Mouse (Mus musculus): ENCODE data around the gene Ikzf5. TPM values are rescaled to one million over a fixed set of nuclear protein-coding genes. Genes with fewer than 3 reads are reported as not detected.
"Not testable (repeated sequence)": the region's sequence is repeated elsewhere in the genome, so short reads cannot be mapped to it uniquely, and the experiment has no call there.

Gene Ikzf5
- total RNA-seq (2015; ENCODE audit: low replicate concordance) (29.3 and 48.6 TPM in 2 replicates), total RNA-seq (2017; ENCODE audit: low replicate concordance) (24.5 and 33.7 TPM in 2 replicates)

DNA sequence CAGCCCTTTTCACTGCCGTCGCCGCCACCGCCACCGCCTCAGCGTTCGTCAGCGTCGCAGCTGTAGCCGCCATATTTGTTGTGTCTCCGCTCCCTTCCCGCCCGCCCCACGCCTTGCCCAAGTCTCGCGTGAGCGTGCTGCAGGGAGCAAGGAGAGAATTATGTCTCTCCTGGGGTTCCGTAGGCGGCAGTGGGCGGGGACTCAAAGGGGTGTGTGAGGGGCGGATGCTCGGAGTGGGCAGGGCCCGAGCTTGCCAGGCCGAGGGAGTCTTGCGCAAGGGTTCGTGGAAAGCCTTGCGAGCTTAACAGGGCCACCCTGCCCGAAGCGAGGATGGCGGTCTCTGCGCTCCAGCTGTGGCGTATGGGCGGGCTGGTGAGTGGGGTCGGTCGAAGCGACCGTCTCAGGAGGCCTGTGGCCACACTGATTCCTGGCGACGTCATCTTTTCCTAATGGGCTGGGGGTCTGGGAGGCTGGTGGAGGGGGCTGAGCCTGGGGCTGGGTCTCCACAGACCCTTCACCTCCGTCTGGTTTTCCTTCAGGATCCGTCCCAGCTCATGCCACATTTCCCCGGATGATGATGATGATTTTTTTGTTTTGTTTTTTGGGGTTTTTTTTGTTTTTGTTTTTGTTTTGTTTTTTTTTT is at the start of gene Ikzf5, which contains the start of gene Acadsb:
TSS of gene Ikzf5 (minus strand) at position 106 of the 643 bp plus-strand sequence.
TSS of gene Acadsb (plus strand) at position 186 of the 643 bp plus-strand sequence.
- peak; percentile 98 for ATAC-seq (replicated peaks; ENCODE audit: low FRiP score, poor library complexity, severe bottlenecking)

DNA sequence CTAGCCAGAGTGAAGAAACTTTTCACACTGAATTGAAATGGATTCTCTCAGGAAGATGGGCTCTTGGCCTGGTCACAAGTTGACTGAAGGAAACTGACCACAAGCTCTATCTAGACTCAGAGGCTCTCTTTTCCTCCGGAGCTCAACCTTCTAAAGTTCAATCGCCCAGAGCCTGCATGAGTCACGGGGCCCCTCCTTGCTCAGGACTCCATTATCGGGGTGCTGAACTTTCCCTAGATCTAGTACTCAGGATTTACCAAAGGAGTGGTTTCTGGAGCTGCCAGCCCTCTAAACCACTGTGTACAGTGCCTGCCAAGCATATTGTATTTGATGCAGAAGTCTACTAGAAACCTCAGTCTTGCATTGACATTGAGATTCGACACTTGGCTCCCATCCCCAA is 46.4 kb upstream of the Ikzf5 start:
- ATAC-seq (replicated peaks; ENCODE audit: low FRiP score, poor library complexity, severe bottlenecking) = no peak

- no peak for ATAC-seq (replicated peaks; ENCODE audit: low FRiP score, poor library complexity, severe bottlenecking)
Measured at GRCm38 (mm10) chr7:131437051-131437450, 26.7 kb upstream of the Ikzf5 start.

- ATAC-seq (replicated peaks; ENCODE audit: low FRiP score, poor library complexity, severe bottlenecking) = no peak
Measured at GRCm38 (mm10) chr7:131434276-131434675, 24.0 kb upstream of the Ikzf5 start.

DNA sequence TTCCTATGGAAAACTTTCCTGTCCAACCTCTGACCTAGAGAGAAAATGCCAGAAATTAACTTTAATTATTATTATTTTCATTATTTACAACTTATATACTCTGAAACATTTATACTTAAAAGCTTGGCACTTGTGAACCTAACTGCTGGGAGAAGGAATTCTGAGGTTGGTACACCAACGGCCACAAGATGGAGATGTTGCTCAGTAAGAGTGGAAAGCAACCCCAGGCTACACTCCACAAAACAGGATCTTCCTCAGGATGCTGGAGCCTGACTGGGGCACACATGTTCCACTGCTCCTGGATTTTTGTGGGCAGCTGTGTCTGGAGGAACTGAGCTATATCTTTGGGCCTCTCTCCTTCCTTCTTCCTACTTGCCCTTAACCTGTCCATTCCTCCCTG is 21.9 kb upstream of the Ikzf5 start:
- ATAC-seq (replicated peaks; ENCODE audit: low FRiP score, poor library complexity, severe bottlenecking) = no peak

GRCm38 (mm10) chr7:131427331-131427730 is 17.0 kb upstream of the Ikzf5 start:
- ATAC-seq (replicated peaks; ENCODE audit: low FRiP score, poor library complexity, severe bottlenecking) = no peak

DNA sequence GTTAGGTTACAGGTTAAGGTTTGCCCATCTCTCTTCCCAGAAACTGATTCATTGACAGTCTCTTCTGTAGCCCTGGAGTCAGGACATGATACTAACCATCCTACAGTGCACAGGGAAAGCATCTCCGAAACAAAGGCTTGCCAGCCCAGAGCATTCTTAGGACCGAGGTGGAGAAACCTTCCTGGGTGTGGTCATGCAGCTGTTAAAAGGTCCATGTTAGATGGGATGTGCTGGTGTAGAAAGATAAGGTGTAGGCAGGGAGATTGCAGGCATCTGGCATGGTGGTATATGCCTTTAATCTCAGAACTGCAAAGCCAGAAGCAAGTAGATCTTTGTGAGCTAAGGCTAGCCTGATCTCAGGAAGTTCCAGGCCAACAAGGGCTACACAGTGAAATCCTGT is 14.6 kb upstream of the Ikzf5 start:
- ATAC-seq (replicated peaks; ENCODE audit: low FRiP score, poor library complexity, severe bottlenecking) = peak; percentile 98

GRCm38 (mm10) chr7:131417605-131418004 is 7.3 kb upstream of the Ikzf5 start:
- no peak for ATAC-seq (replicated peaks; ENCODE audit: low FRiP score, poor library complexity, severe bottlenecking)

DNA sequence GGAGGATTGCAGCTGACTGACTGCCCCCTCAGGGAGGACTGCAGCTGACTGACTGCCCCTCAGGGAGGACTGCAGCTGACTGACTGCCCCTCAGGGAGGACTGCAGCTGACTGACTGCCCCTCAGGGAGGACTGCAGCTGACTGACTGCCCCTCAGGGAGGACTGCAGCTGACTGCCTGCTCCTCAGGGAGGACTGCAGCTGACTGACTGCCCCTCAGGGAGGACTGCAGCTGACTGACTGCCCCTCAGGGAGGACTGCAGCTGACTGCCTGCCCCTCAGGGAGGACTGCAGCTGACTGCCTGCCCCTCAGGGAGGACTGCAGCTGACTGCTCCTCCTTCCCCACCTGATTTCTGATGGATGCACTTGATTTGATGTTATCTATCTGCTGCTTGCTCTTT is 6.4 kb upstream of the Ikzf5 start:
- ATAC-seq (replicated peaks; ENCODE audit: low FRiP score, poor library complexity, severe bottlenecking) = not testable (repeated sequence)

DNA sequence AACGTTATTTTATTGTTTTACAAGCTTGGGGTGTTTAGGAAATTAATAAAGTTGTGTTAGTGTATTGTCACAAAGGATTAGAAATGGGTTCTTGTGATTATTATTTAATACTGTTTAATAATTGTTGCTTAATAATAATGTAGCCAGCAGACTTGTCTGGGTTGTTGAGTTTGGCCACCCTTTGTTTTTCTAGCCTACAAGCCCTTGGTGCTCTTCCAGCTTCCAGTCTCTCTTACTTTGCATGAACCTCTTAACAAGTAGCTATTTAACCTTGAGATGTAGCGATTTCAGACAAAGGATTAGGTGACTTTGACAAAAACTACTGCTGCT is 1.6 kb upstream of the Ikzf5 start:
- no peak for ATAC-seq (replicated peaks; ENCODE audit: low FRiP score, poor library complexity, severe bottlenecking)

- ATAC-seq (replicated peaks; ENCODE audit: low FRiP score, poor library complexity, severe bottlenecking) = no peak
Measured at GRCm38 (mm10) chr7:131411221-131411940, 1.1 kb upstream of the Ikzf5 start.

DNA sequence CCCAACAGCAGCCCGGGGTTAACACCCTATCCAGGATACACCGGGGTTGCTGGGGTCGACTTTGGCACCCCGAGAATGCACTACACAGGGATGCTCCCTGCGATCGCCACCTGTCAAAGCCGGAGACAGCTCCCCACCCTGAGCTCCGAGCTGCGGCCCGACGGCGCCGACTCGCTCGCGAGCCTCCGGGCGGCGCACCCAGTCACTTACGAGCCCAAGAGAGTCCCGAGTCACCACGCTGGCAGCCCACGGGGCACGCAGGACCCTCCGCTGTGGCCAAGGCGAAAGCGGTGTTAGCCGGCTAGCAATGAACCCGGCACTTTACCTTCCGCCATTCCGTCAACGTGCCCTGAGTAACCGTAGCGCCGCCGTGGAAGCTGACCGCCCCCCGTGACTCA is 334 bp downstream of the Ikzf5 start:
- peak; percentile 68 for ATAC-seq (replicated peaks; ENCODE audit: low FRiP score, poor library complexity, severe bottlenecking)

- ATAC-seq (replicated peaks; ENCODE audit: low FRiP score, poor library complexity, severe bottlenecking) = peak; percentile 48
Measured at GRCm38 (mm10) chr7:131409321-131409987, 867 bp downstream of the Ikzf5 start.

- ATAC-seq (replicated peaks; ENCODE audit: low FRiP score, poor library complexity, severe bottlenecking) = not testable (repeated sequence)
Measured at GRCm38 (mm10) chr7:131391761-131392160, 18.6 kb downstream of the Ikzf5 start.

DNA sequence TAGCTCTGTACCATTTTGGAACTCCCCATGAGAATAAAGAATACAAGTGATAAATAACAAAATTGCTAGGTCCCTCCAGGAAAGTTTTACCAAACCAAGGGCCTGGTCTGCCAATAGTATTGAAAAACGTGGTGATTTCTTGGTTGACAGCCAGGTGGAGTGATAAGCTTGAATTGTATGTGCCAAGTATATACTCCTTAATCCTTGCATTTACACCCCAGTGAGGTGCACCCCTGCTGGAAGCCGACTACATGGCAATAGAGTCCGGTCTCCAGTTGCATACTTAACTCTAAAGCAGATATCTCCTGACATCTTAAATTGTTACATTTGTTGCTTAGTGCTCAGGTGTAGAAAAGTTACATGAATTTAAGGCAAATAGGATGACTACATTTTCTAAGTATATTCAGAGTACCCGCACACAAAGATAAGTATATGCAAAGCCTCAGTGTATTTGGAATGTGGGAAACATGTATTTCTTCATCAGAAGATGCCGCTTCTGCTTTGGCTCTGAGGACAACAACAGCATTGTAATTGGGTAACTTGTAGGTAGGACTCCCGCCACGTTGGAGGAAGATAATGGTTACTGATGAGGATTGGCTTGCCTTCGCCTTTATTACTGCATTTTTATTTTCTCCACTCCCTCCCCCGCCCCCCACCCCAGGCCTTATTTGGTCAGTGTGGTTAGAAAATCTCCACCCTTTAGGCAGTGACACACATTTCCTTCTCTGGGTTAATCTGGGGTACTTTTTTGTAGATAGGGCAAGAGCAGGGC is 38.3 kb downstream of the Ikzf5 start:
- ATAC-seq (replicated peaks; ENCODE audit: low FRiP score, poor library complexity, severe bottlenecking) = no peak

DNA sequence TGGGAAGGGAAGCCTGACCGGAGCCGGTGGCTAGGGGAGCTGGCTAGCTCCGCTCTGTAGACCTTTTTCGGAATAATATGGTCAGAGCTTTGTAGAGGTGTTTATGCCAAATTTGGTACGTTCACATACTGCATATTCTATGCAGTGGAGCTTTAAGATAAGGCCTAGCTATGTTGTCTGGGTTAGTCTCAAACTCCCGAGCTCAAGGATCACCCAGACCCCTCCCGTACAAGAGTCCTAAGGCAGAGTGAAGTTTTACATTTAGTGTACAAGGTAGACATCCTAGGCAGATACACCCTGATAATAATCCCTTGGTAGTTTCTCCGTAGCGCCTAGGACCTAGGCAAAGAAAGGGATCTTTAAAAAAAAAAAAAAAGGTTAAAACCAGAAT is 38.9 kb downstream of the Ikzf5 start:
- ATAC-seq (replicated peaks; ENCODE audit: low FRiP score, poor library complexity, severe bottlenecking) = no peak

DNA sequence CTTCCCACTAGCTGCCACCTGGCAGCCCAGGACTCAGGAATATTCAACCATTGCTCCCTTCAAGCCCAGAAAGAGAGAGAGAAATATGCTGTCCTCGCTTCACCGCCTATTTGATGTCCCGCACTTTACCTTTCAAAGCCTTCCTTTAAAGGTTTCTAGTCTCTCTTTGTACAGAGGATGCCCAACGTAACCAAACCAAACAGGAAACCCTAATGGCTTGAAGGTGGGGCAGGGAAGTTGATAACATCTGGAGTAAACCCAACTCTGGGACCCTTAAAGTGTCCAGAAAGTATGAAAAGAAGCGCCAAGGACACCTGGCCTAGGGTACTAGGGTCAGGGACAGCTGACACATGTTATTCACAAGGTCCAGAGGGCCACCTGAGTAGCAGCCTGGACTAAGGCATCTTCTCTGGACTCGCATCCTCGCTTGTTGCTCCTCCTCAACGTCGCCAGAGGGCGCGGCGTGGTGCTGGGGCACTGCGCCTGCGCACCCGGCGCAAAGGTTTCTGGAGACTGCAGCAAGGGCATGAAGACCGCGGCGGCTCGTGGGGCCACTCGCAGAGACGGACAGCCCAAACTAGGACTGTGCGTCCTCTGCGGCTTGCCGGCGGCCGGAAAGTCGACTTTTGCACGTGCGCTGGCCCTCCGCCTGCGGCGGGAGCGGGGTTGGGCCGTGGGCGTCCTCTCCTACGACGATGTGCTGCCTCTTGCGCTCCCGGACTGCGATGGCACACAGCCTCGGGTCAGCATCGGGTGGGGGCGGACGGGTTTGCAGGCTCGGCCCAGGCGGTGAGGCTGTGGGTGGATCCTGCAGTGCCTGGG is 39.5 kb downstream of the Ikzf5 start, which contains the start of gene Pstk:
TSS of gene Pstk (plus strand) at position 494 of the 822 bp plus-strand sequence.
- peak; percentile 99 for ATAC-seq (replicated peaks; ENCODE audit: low FRiP score, poor library complexity, severe bottlenecking)

DNA sequence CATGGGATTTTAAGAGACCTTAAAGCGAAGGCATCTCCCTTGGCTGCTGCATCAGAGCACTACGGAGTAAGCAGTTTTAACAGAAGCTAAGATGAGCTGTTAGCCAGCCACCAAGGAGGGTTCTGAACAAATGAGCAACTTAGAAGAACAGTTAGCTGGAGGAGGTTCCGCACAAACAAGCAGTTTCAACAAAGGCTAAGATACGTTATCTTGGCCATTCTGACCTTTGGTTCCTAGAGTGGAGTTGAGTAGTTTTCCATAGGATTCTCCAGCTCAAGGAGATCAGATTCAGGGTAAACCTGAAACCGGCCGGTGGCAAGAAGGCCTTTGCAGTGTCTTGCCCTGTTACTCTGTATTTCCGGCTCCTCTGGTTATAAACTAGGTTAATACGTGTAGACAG is 46.2 kb downstream of the Ikzf5 start:
- ATAC-seq (replicated peaks; ENCODE audit: low FRiP score, poor library complexity, severe bottlenecking) = no peak

- ATAC-seq (replicated peaks; ENCODE audit: low FRiP score, poor library complexity, severe bottlenecking) = peak; percentile 93
Measured at GRCm38 (mm10) chr7:131362615-131363300, 47.6 kb downstream of the Ikzf5 start, which contains the start of gene 2310057M21Rik. Gene 2310057M21Rik, minus strand, starts transcription at chr7:131362759.
